Mouse (Mus musculus) forebrain, embryonic 15.5 days (tissue): Measurements from ENCODE around the gene Tial1. TPM values are rescaled to one million over a fixed set of nuclear protein-coding genes. Genes with fewer than 3 reads are reported as not detected.

ENCODE experiments used
- ATAC-seq: fragments of 200-750 bp; cut with Nextera tagmentation; replicated peaks from 2 replicates; pipeline ENCODE4 v1.8.0; 2017; ENCODE audit warnings: mild to moderate bottlenecking, moderate TSS enrichment, moderate library complexity
- H3K27ac ChIP-seq: fragments of 300-500 bp; sonication (generic); replicated peaks from 2 replicates; pipeline ENCODE4 v1.5.1; 2015; ENCODE audit warnings: mild to moderate bottlenecking, inconsistent platforms
- H3K27me3 ChIP-seq: fragments of 300-500 bp; sonication (generic); 2 replicates; pipeline ENCODE4 v1.6.1; 2015; ENCODE audit warnings: inconsistent platforms
- H3K36me3 ChIP-seq: fragments of 300-500 bp; sonication (generic); 2 replicates; pipeline ENCODE4 v1.6.1; 2015; ENCODE audit warnings: mild to moderate bottlenecking, inconsistent platforms
- H3K4me1 ChIP-seq: fragments of 300-500 bp; sonication (generic); 2 replicates; pipeline ENCODE4 v1.6.1; 2015; ENCODE audit warnings: inconsistent platforms
- H3K4me2 ChIP-seq: fragments of 300-500 bp; sonication (generic); replicated peaks from 2 replicates; pipeline ENCODE4 v1.6.1; 2015; ENCODE audit warnings: mild to moderate bottlenecking, inconsistent platforms
- H3K4me3 ChIP-seq: fragments of 300-500 bp; sonication (generic); 2 replicates; pipeline ENCODE4 v1.5.1; 2015; ENCODE audit warnings: mild to moderate bottlenecking, inconsistent platforms
- H3K9ac ChIP-seq: fragments of 300-500 bp; sonication (generic); replicated peaks from 2 replicates; pipeline ENCODE4 v1.6.1; 2015; ENCODE audit warnings: mild to moderate bottlenecking, inconsistent platforms
- H3K9me3 ChIP-seq: fragments of 300-500 bp; sonication (generic); 2 replicates; pipeline ENCODE4 v1.6.1; 2016; ENCODE audit warnings: inconsistent platforms
- WGBS: fragments of 180-500 bp; shearing (Covaris S2); methylation state at CpG from one replicate; pipeline ENCODE4 v1.1.7; 2015; ENCODE audit warnings: mixed read lengths; 5-methylcytosine and 5-hydroxymethylcytosine counted together
- polyA plus RNA-seq: library from polyadenylated mRNA; unstranded; fragments of >200 nt; fragmentation: Nextera tagmentation; extraction: Ambion mirVana; gene quantifications from 2 replicates; pipeline ENCODE4 v1.2.1, GENCODE M21; 2015

Tial1 gene
- polyA plus RNA-seq: 31.6 and 35.0 TPM in 2 replicates

DNA sequence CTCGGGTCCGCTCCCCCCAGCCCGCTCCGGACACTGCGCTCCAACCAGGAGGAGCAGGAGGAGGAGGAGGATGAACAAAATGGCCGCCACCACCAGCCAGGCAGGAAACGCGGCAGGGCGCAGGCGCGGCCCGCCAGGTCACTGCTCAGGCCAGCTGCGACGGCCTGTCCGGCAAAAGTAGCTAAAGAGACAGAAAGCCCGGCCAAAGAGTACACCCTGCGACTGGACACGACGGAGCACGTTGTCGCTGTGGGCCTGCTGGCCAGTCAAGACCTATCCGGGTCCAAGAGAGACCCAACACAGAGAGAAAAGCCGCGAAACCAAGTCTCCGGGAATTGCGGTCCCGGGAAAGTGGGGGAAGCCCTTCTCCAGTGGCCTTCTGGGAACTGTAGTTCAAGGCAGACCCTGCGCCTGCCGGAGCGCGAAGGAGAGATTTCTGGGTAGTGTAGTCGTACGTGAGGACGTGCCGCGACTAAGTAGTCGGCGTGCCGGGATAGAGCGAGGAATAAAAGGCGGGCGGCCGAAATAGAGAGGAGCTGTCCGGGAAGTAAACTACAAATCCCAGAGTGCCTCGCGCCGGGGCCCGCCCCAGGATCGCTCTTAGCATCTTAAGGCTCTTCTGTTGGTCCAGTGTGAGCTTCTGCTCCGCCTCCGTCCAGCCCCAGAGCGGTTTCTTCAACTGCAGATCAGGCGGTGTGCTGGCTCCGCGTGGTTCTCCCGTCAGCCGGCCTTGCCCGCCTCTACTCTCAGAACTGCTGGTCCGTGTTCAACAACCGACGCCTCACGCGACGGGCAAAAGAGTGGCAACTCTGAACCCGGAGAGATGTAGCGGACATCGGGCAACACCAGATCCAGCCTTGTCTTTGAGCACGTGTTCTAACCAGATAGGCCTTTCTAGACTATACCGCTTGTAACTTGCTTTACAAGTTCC is at the start of gene Tial1:
Gene Tial1, minus strand, starts transcription at position 433 of the 931 bp plus-strand sequence.
- no peaks in the 10 kb centered on the region for H3K27me3 ChIP-seq
- ATAC-seq: peak; percentile 99
- H3K4me1 ChIP-seq: peaks cover 23% of the 10 kb centered on the region
- no peaks in the 10 kb centered on the region for H3K9me3 ChIP-seq
- under 1% methylated on average over 69 of the region's 69 CpGs for WGBS
- peak within 1 kb of the TSS; percentile 91 for H3K9ac ChIP-seq
- H3K36me3 ChIP-seq: no peaks in the 10 kb centered on the region
- peak within 1 kb of the TSS; percentile 94 for H3K4me3 ChIP-seq
- H3K4me2 ChIP-seq: peak within 1 kb of the TSS; percentile 84
- peak within 1 kb of the TSS; percentile 95 for H3K27ac ChIP-seq

GRCm38 (mm10) chr7:128504091-128504490 is 42.6 kb upstream of the Tial1 start:
- no peak overlapping the region for H3K9ac ChIP-seq
- ATAC-seq: no peak
- no peak overlapping the region for H3K4me2 ChIP-seq
- no peak overlapping the region for H3K4me3 ChIP-seq
- H3K27me3 ChIP-seq: no peaks in the 10 kb centered on the region
- 94% methylated on average over 6 of the region's 6 CpGs for WGBS
- H3K4me1 ChIP-seq: no peaks in the 10 kb centered on the region
- H3K9me3 ChIP-seq: no peaks in the 10 kb centered on the region
- H3K36me3 ChIP-seq: no peaks in the 10 kb centered on the region
- no peak overlapping the region for H3K27ac ChIP-seq

DNA sequence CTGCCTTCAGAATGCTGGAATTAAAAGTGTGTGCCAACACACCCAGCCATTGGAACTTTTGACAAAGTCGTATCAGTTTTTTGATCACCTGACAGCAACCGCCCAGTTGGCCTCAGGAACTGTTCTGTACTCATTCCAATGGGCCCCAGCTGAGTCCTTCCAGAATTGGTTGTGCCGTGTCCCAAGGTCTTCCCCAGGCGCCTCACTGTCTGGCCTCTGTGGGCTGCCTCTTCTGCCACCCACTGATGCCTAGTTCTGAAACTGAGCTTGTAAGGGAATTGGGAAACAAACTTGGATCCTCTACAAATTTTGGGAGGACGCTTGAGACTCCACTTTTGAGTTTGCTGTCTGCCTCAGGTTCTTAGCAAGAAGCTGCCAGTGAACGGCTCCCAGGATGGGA is 38.3 kb upstream of the Tial1 start:
- H3K27me3 ChIP-seq: no peaks in the 10 kb centered on the region
- ATAC-seq: no peak
- H3K4me2 ChIP-seq: no peak overlapping the region
- no peaks in the 10 kb centered on the region for H3K4me1 ChIP-seq
- H3K36me3 ChIP-seq: no peaks in the 10 kb centered on the region
- no peak overlapping the region for H3K4me3 ChIP-seq
- H3K9ac ChIP-seq: no peak overlapping the region
- no peaks in the 10 kb centered on the region for H3K9me3 ChIP-seq
- H3K27ac ChIP-seq: no peak overlapping the region
- WGBS: 83% methylated on average over 6 of the region's 6 CpGs

DNA sequence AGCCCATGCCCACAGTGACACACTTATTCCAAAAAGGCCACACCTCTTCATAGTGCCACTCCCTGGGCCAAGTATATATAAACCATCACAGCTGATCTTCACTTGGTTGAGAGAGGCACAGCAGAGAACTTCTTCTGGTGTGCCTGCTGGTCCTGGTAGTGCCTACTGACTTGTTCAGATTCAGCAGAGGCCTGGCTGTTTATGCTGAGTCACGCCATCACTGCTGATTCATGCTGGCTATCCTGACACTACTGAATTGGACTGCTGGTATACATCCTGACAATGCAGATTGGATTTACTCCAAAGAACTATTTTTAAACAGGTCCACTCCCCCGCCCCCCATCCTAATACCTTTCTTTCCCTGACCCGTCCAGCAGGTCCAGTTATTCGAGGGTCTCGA is 33.0 kb upstream of the Tial1 start:
- no peak overlapping the region for H3K27ac ChIP-seq
- no peak overlapping the region for H3K4me2 ChIP-seq
- no peak overlapping the region for H3K9ac ChIP-seq
- no peaks in the 10 kb centered on the region for H3K4me1 ChIP-seq
- H3K36me3 ChIP-seq: no peaks in the 10 kb centered on the region
- ATAC-seq: no peak
- WGBS: 89% methylated on average over 5 of the region's 5 CpGs
- H3K4me3 ChIP-seq: no peak overlapping the region
- no peaks in the 10 kb centered on the region for H3K9me3 ChIP-seq
- H3K27me3 ChIP-seq: no peaks in the 10 kb centered on the region

DNA sequence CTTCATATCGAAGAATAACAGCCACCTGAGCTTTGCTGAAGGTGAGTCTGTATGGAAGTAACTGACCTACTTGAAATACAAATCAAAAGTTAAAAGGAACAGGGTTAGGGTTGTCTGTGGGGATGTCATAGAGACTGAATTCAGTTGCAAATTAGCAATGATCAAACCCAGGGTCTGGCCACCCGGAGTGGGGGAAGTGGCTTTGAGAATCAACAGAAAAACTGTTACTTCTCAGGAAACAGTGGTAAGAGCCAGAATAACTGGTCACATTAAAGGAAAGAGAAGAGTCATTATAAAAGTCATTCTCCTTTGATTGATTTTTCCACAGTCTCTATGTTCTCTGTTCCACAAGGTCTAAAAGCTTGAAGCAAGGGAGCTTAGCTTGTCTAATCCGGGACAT is 27.5 kb upstream of the Tial1 start:
- H3K4me3 ChIP-seq: no peak overlapping the region
- no peak overlapping the region for H3K4me2 ChIP-seq
- 95% methylated on average over 3 of the region's 3 CpGs for WGBS
- no peak for ATAC-seq
- no peak overlapping the region for H3K27ac ChIP-seq
- no peaks in the 10 kb centered on the region for H3K27me3 ChIP-seq
- no peaks in the 10 kb centered on the region for H3K4me1 ChIP-seq
- no peaks in the 10 kb centered on the region for H3K36me3 ChIP-seq
- H3K9ac ChIP-seq: no peak overlapping the region
- H3K9me3 ChIP-seq: peaks cover 17% of the 10 kb centered on the region; the same call in 1 of the 2 replicates

DNA sequence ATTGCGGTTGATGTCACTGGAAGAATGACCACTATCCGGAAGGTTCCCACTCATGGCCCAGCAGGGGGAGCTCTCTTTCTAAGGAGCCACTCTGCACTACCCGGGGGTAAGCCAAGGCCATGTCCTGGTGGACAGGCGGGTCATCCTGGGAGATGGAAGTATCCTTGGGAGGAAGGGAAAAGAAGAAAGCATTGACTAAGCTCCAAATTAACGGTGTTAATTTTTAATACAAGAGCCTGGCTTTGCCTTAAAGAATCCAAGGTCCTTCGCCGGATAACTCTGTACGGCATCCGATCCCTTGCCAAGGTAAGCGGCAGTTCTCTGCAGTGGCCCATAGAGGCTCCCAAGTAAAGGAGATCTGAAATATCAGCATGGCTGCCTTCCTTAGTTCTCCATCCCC is 12.8 kb upstream of the Tial1 start:
- 0 out of 2 replicates have a peak, but pooled peaks have one; percentile 74 for ATAC-seq

GRCm38 (mm10) chr7:128462406-128462805 is 889 bp upstream of the Tial1 start:
- WGBS: 54% methylated on average over 5 of the region's 5 CpGs
- Histone ChIP-seq H3K9ac (peak overlapping the region; percentile 44; the same call in 1 of the 2 replicates), H3K36me3 (no peaks in the 10 kb centered on the region), H3K4me3 (peak overlapping the region; percentile 94), H3K27me3 (no peaks in the 10 kb centered on the region), H3K4me2 (peak overlapping the region; percentile 55), H3K9me3 (no peaks in the 10 kb centered on the region), H3K4me1 (peaks cover 22% of the 10 kb centered on the region), H3K27ac (no peak overlapping the region)
- ATAC-seq: no peak

More for the DNA sequence above, 12.8 kb upstream of the Tial1 start:
- no peak overlapping the region for H3K27ac ChIP-seq
- H3K4me1 ChIP-seq: no peaks in the 10 kb centered on the region; the same call in 1 of the 2 replicates
- H3K9ac ChIP-seq: no peak overlapping the region
- H3K27me3 ChIP-seq: no peaks in the 10 kb centered on the region
- H3K9me3 ChIP-seq: no peaks in the 10 kb centered on the region
- H3K4me3 ChIP-seq: peak overlapping the region; percentile 34
- H3K36me3 ChIP-seq: no peaks in the 10 kb centered on the region
- H3K4me2 ChIP-seq: peak overlapping the region; percentile 39
- 32% methylated on average over 10 of the region's 10 CpGs for WGBS

GRCm38 (mm10) chr7:128460865-128461228 is 670 bp downstream of the Tial1 start:
- no peaks in the 10 kb centered on the region for H3K27me3 ChIP-seq
- WGBS: 0% methylated on average over 20 of the region's 23 CpGs

DNA sequence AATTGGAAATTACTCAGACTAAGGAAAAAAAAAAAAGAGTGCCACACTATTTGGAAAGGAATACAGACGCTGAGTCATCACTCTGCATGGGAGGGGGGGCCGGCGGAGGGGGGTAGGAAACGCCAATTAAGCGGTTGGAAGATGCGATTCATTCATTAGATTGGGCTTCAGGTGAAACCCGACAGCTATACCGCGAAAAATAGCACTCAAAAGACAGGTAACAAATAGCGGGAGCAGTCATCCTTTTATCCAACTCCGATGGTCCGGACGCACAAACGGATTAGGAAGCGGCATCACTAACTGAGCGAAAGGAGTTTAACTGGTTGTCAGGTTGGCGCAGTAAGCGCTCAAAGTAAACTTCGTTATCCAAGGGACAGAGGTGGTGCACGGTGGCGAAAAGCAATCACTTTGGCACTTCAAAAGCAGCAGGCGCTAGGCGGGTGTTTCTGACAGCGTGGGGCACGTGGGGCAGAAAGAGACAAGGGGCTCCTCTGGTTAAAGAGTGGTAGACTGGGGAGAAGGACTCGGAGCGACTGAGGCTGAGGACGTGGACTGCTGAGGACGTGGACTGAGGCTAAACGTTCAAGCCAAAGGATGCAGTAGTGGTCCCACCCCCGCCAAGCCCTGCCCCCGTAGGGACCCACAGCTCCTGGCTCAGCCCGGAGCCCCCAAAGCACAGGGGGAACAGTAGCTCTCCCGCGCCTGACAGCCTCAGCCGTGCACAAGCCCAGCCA is 1.2 kb downstream of the Tial1 start:
- 0 out of 2 replicates have a peak, but pooled peaks have one; percentile 7 for ATAC-seq
- H3K9me3 ChIP-seq: no peaks in the 10 kb centered on the region

More at GRCm38 (mm10) chr7:128460865-128461228, 670 bp downstream of the Tial1 start:
- H3K27ac ChIP-seq: peak overlapping the region; percentile 95
- no peaks in the 10 kb centered on the region for H3K36me3 ChIP-seq
- ATAC-seq: peak; percentile 26
- peak overlapping the region; percentile 84 for H3K4me2 ChIP-seq
- H3K4me3 ChIP-seq: peak overlapping the region; percentile 94
- H3K4me1 ChIP-seq: peaks cover 23% of the 10 kb centered on the region
- H3K9ac ChIP-seq: peak overlapping the region; percentile 91
- H3K9me3 ChIP-seq: no peaks in the 10 kb centered on the region

GRCm38 (mm10) chr7:128459791-128460130 is 1.8 kb downstream of the Tial1 start:
- WGBS: 14% methylated on average over 4 of the region's 4 CpGs
- H3K4me3 ChIP-seq: peak overlapping the region; percentile 94
- no peaks in the 10 kb centered on the region for H3K36me3 ChIP-seq
- no peak for ATAC-seq
- H3K9ac ChIP-seq: peak overlapping the region; percentile 91
- no peaks in the 10 kb centered on the region for H3K9me3 ChIP-seq
- H3K4me2 ChIP-seq: peak overlapping the region; percentile 84
- no peak overlapping the region for H3K27ac ChIP-seq
- peaks cover 23% of the 10 kb centered on the region for H3K4me1 ChIP-seq
- H3K27me3 ChIP-seq: no peaks in the 10 kb centered on the region

More for the DNA sequence above, 1.2 kb downstream of the Tial1 start:
- H3K4me2 ChIP-seq: peak overlapping the region; percentile 84
- peak overlapping the region; percentile 91 for H3K9ac ChIP-seq
- peak overlapping the region; percentile 94 for H3K4me3 ChIP-seq
- H3K27ac ChIP-seq: peak overlapping the region; percentile 95
- under 1% methylated on average over 36 of the region's 36 CpGs for WGBS
- no peaks in the 10 kb centered on the region for H3K36me3 ChIP-seq
- H3K4me1 ChIP-seq: peaks cover 23% of the 10 kb centered on the region
- no peaks in the 10 kb centered on the region for H3K27me3 ChIP-seq

GRCm38 (mm10) chr7:128458011-128458410 is 3.5 kb downstream of the Tial1 start:
- Histone ChIP-seq H3K4me3 (no peak overlapping the region), H3K4me2 (no peak overlapping the region), H3K27me3 (no peaks in the 10 kb centered on the region), H3K4me1 (peaks cover 23% of the 10 kb centered on the region), H3K36me3 (peaks cover 14% of the 10 kb centered on the region), H3K27ac (no peak overlapping the region), H3K9me3 (no peaks in the 10 kb centered on the region), H3K9ac (no peak overlapping the region)
- ATAC-seq: no peak

DNA sequence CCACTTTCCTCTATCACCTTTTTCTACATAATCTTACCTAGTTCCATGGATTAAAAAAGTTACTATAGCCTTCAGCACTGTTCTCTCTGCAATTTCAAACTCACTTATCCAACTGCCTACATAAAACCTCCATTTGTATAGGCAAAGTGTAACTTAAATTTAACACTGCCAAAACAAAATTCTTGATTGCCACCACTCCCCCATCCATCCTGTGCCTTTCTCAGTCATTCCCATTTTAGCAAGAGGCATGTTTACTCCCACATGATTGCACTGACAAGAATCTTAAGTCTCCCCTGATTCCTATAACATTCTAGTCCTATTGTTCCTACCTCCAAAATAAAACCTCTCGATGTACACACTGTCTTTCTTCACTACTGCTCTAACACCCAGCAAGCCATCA is 8.8 kb downstream of the Tial1 start:
- H3K36me3 ChIP-seq: peaks cover 41% of the 10 kb centered on the region
- no peaks in the 10 kb centered on the region for H3K9me3 ChIP-seq
- H3K4me3 ChIP-seq: no peak overlapping the region
- H3K27me3 ChIP-seq: no peaks in the 10 kb centered on the region
- WGBS: 88% methylated on average over 1 of the region's 1 CpGs
- no peak overlapping the region for H3K27ac ChIP-seq
- H3K4me1 ChIP-seq: peaks cover 4% of the 10 kb centered on the region
- H3K4me2 ChIP-seq: no peak overlapping the region
- no peak for ATAC-seq
- no peak overlapping the region for H3K9ac ChIP-seq
